Mouse (Mus musculus) midbrain, embryonic 15.5 days (tissue): ENCODE results near the gene Msl3. TPM values are rescaled to one million over a fixed set of nuclear protein-coding genes. Genes with fewer than 3 reads are reported as not detected.

Source experiments
- ATAC-seq: fragments of 200-750 bp; cut with Nextera tagmentation; replicated peaks from 2 replicates; pipeline ENCODE4 v1.8.0; 2017; ENCODE audit warnings: moderate TSS enrichment
- H3K27ac ChIP-seq: fragments of 300-500 bp; sonication (generic); 2 replicates; pipeline ENCODE4 v1.5.1; 2015; ENCODE audit warnings: mild to moderate bottlenecking, inconsistent platforms
- H3K27me3 ChIP-seq: fragments of 300-500 bp; sonication (generic); replicated peaks from 2 replicates; pipeline ENCODE4 v1.6.1; 2015; ENCODE audit warnings: inconsistent platforms
- H3K36me3 ChIP-seq: fragments of 300-500 bp; sonication (generic); replicated peaks from 2 replicates; pipeline ENCODE4 v1.6.1; 2015; ENCODE audit warnings: inconsistent platforms
- H3K4me1 ChIP-seq: fragments of 300-500 bp; sonication (generic); 2 replicates; pipeline ENCODE4 v1.6.1; 2015; ENCODE audit warnings: inconsistent platforms
- H3K4me2 ChIP-seq: fragments of 300-500 bp; sonication (generic); 2 replicates; pipeline ENCODE4 v1.6.1; 2015; ENCODE audit warnings: inconsistent platforms, mild to moderate bottlenecking, moderate library complexity
- H3K4me3 ChIP-seq: fragments of 300-500 bp; sonication (generic); 2 replicates; pipeline ENCODE4 v1.5.1; 2015; ENCODE audit warnings: mild to moderate bottlenecking, inconsistent platforms
- H3K9ac ChIP-seq: fragments of 300-500 bp; sonication (generic); 2 replicates; pipeline ENCODE4 v1.6.1; 2015; ENCODE audit warnings: mild to moderate bottlenecking, inconsistent platforms
- H3K9me3 ChIP-seq: fragments of 300-500 bp; sonication (generic); 2 replicates; pipeline ENCODE4 v1.6.1; 2016; ENCODE audit warnings: inconsistent platforms
- WGBS: fragments of 180-500 bp; shearing (Covaris S2); methylation state at CpG from one replicate; pipeline ENCODE4 v1.1.7; 2015; ENCODE audit warnings: mixed read lengths; 5-methylcytosine and 5-hydroxymethylcytosine counted together
- polyA plus RNA-seq: library from polyadenylated mRNA; unstranded; fragments of >200 nt; fragmentation: Nextera tagmentation; extraction: Ambion mirVana; gene quantifications from 2 replicates; pipeline ENCODE4 v1.2.1, GENCODE M21; 2015

The Msl3 gene
- polyA plus RNA-seq, 1 experiment from 2014 or later: 15.9 TPM

GRCm38 (mm10) chrX:168647746-168648145 lies 26.0 kb downstream of the Msl3 start:
- Histone ChIP-seq H3K9ac (no peak overlapping the region), H3K4me3 (no peak overlapping the region), H3K4me2 (no peak overlapping the region), H3K27ac (no peak overlapping the region), H3K36me3 (no peaks in the 10 kb centered on the region), H3K4me1 (no peaks in the 10 kb centered on the region), H3K27me3 (peaks cover under 1% of the 10 kb centered on the region; the same call in 1 of the 2 replicates), H3K9me3 (no peaks in the 10 kb centered on the region)
- ATAC-seq: no peak
- 79% methylated on average over 3 of the region's 3 CpGs for WGBS

DNA sequence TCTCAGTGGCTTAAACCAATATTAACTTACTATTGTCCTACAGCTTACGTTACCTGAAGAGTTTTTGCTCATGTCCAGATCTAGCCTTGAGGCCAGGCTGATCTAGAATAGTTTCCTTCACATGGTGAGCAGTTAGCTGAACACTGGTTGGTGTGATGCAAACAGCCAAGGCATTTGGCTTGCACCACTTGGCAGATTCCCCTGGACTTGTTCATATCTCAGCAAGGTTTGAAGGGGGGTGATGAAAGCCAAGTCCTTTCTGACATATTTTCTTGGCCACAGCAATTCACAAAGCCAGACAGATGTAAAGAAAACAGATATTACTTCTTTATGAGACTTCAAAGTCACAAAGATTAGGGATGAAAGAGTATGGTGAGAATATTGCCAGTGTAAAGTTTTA lies 30.2 kb downstream of the Msl3 start:
- H3K36me3 ChIP-seq: no peaks in the 10 kb centered on the region
- H3K4me3 ChIP-seq: no peak overlapping the region
- no peaks in the 10 kb centered on the region for H3K4me1 ChIP-seq
- H3K9me3 ChIP-seq: no peaks in the 10 kb centered on the region
- no peak overlapping the region for H3K27ac ChIP-seq
- WGBS: 89% methylated on average over 1 of the region's 1 CpGs
- H3K9ac ChIP-seq: no peak overlapping the region
- no peak overlapping the region for H3K4me2 ChIP-seq
- no peaks in the 10 kb centered on the region; the same call in 1 of the 2 replicates for H3K27me3 ChIP-seq
- ATAC-seq: no peak

- no peak overlapping the region for H3K9ac ChIP-seq
- peak overlapping the region; percentile 22 for H3K4me3 ChIP-seq
- no peaks in the 10 kb centered on the region for H3K9me3 ChIP-seq
- H3K27ac ChIP-seq: no peak overlapping the region
- no peaks in the 10 kb centered on the region for H3K27me3 ChIP-seq
- H3K4me2 ChIP-seq: peak overlapping the region; percentile 37
- no peaks in the 10 kb centered on the region for H3K36me3 ChIP-seq
- no peaks in the 10 kb centered on the region for H3K4me1 ChIP-seq
- ATAC-seq: peak; percentile 76; the same call in 1 of the 2 replicates
- WGBS: 20% methylated on average over 11 of the region's 11 CpGs
These were observed 33.9 kb downstream of the Msl3 start for GRCm38 (mm10) chrX:168639556-168640356.

Other genes with a start within 250 kb of the Msl3 start
- 1.4 and 1.5 TPM in 2 replicates for gene Frmpd4, start 96.7 kb downstream of the Msl3 start, polyA plus RNA-seq
- 0.93 and 0.98 TPM in 2 replicates for gene Arhgap6, start 121.2 kb upstream of the Msl3 start, polyA plus RNA-seq